Mouse (Mus musculus): Measurements from ENCODE around the gene Gm43518. TPM values are rescaled to one million over a fixed set of nuclear protein-coding genes. Genes with fewer than 3 reads are reported as not detected.

Gm43518 gene
- polyA plus RNA-seq, 1 experiment, result 12.3 TPM

DNA sequence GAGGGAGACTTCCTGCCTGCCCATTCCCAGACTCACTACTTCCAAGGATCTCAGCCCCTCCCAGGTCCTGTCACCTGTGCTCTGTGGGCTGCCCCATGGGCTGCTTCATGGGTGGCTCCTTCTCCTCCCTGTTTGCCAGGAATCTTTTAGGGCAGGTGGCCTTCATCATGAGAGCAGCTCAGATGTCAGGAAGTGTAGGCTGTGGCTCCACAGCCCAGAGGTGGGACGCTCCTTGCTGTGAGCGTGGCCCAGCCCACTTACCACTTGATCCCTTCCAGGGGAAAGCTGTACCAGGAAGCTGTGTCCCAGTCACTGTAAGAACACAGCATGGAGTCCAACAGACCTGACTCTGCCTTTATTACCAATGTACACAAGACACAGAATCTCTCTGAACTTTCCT, 59.7 kb downstream of the Gm43518 start:
- H3K36me3 ChIP-seq (ENCODE audit: control insufficient read depth, insufficient read depth, low read length), result no peaks in the 10 kb centered on the region
- 0 out of 2 replicates have a peak, but pooled peaks cover 2% of the 10 kb centered on the region for H3K4me1 ChIP-seq (ENCODE audit: control insufficient read depth, insufficient read depth, low read length)
- no peak overlapping the region for H3K27ac ChIP-seq (ENCODE audit: control insufficient read depth, insufficient read depth, low read depth, low read length)
- TF ChIP-seq CTCF (IDR thresholded peaks at IDR 0.05; ENCODE audit: control insufficient read depth, insufficient read depth, insufficient replicate concordance, low read depth, low read length) (no peak), POLR2A (IDR thresholded peaks at IDR 0.05; ENCODE audit: control insufficient read depth, low read depth, low read length) (no peak)
- H3K4me3 ChIP-seq (ENCODE audit: control insufficient read depth, low read depth, low read length), result no peak overlapping the region
- no peaks in the 10 kb centered on the region for H3K27me3 ChIP-seq (ENCODE audit: control insufficient read depth, insufficient read depth, low read length)

DNA sequence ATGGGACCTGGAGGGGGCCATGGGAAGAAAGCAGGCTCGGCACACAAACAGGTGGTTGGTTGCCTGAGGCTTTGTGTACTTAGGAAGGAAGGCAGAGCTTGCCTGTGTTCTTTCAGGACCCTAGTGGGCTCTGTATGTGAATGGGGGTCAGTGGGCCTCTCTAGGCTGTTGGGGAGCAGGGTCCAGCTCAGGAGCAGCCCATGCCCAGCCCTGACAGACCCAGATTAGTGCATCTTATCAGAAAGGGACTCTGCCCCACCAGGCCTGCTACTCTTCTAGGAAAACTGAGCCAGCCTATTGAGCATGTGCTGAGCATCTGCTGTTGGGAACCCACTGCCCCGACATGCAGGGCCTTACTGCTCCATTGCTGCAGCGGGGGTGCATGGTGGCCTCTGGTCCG, 60.3 kb downstream of the Gm43518 start:
- no peak for TF ChIP-seq POLR2A (IDR thresholded peaks at IDR 0.05; ENCODE audit: control insufficient read depth, low read depth, low read length)
- no peak for TF ChIP-seq CTCF (IDR thresholded peaks at IDR 0.05; ENCODE audit: control insufficient read depth, insufficient read depth, insufficient replicate concordance, low read depth, low read length)
- Histone ChIP-seq H3K27ac (ENCODE audit: control insufficient read depth, insufficient read depth, low read depth, low read length) (no peak overlapping the region), H3K36me3 (ENCODE audit: control insufficient read depth, insufficient read depth, low read length) (no peaks in the 10 kb centered on the region), H3K27me3 (ENCODE audit: control insufficient read depth, insufficient read depth, low read length) (no peaks in the 10 kb centered on the region), H3K4me1 (ENCODE audit: control insufficient read depth, insufficient read depth, low read length) (peaks cover 4% of the 10 kb centered on the region; the same call in 1 of the 2 replicates), H3K4me3 (ENCODE audit: control insufficient read depth, low read depth, low read length) (no peak overlapping the region)

Other genes with a start within 250 kb of the Gm43518 start
- 96.1 and 101 TPM in 2 replicates for gene Clip1, start 242.8 kb upstream of the Gm43518 start, polyA plus RNA-seq (2012; rRNA removed)
- 49.2 and 54.8 TPM in 2 replicates for gene Zcchc8, start 206.3 kb upstream of the Gm43518 start, polyA plus RNA-seq (2012; rRNA removed)
- 14.5 and 16.0 TPM in 2 replicates for gene Rsrc2, start 178.0 kb upstream of the Gm43518 start, polyA plus RNA-seq (2012; rRNA removed)
- gene Kntc1, start 177.7 kb upstream of the Gm43518 start, polyA plus RNA-seq (2012; rRNA removed), result 10.0 and 11.3 TPM in 2 replicates
- 0.05 and 0.11 TPM in 2 replicates for gene Hcar2, start 61.9 kb upstream of the Gm43518 start, polyA plus RNA-seq (2012; rRNA removed)
- gene Hcar1, start 47.4 kb upstream of the Gm43518 start, polyA plus RNA-seq (2012; rRNA removed), result 0.05 and 0.17 TPM in 2 replicates
- gene Denr, start 20.2 kb upstream of the Gm43518 start, polyA plus RNA-seq (2012; rRNA removed), result 40.6 and 55.0 TPM in 2 replicates
- 70.8 and 79.8 TPM in 2 replicates for gene Ccdc62, start 3.3 kb downstream of the Gm43518 start, polyA plus RNA-seq (2012; rRNA removed)
- 8.7 and 11.0 TPM in 2 replicates for gene Hip1r, start 46.2 kb downstream of the Gm43518 start, polyA plus RNA-seq (2012; rRNA removed)
- 46.6 and 47.7 TPM in 2 replicates for gene Vps37b, start 104.9 kb downstream of the Gm43518 start, polyA plus RNA-seq (2012; rRNA removed)
- gene Abcb9, start 168.4 kb downstream of the Gm43518 start, polyA plus RNA-seq (2012; rRNA removed), result 21.6 and 24.8 TPM in 2 replicates
- gene Ogfod2, start 184.9 kb downstream of the Gm43518 start, polyA plus RNA-seq (2012; rRNA removed), result 50.9 and 57.5 TPM in 2 replicates
- 28.3 and 35.7 TPM in 2 replicates for gene Arl6ip4, start 188.7 kb downstream of the Gm43518 start, polyA plus RNA-seq (2012; rRNA removed)